Mouse (Mus musculus) thymus, adult 2 months (tissue): Measurements from ENCODE around the gene Kcnk3.

Experiments
- CTCF ChIP-seq: fragments of 200-500 bp; IDR thresholded peaks from 2 replicates; pipeline ENCODE4 v1.5.1; 2012; ENCODE audit warnings: mild to moderate bottlenecking, control low read depth, low read length, moderate library complexity, borderline replicate concordance; ENCODE audit not compliant: control insufficient read depth, poor library complexity, insufficient read depth; ENCODE audit errors: extremely low read depth
- POLR2A ChIP-seq: fragments of 200-500 bp; IDR thresholded peaks from 2 replicates; pipeline ENCODE4 v1.6.1; 2012; ENCODE audit warnings: mild to moderate bottlenecking, low read length, control low read depth, moderate library complexity; ENCODE audit not compliant: control insufficient read depth, poor library complexity, insufficient read depth; ENCODE audit errors: extremely low read depth

- TF ChIP-seq CTCF = no peak
- no peak for TF ChIP-seq POLR2A
Measured at GRCm38 (mm10) chr5:30623380-30623779, 35.4 kb downstream of the Kcnk3 start.
